Mouse (Mus musculus): ENCODE measurements around the gene Gm10282. TPM values are rescaled to one million over a fixed set of nuclear protein-coding genes. Genes with fewer than 3 reads are reported as not detected.

Gm10282 gene
- total and polyA plus RNA-seq, 3 experiments, result 11.7 to 133 TPM; not detected in 1

DNA sequence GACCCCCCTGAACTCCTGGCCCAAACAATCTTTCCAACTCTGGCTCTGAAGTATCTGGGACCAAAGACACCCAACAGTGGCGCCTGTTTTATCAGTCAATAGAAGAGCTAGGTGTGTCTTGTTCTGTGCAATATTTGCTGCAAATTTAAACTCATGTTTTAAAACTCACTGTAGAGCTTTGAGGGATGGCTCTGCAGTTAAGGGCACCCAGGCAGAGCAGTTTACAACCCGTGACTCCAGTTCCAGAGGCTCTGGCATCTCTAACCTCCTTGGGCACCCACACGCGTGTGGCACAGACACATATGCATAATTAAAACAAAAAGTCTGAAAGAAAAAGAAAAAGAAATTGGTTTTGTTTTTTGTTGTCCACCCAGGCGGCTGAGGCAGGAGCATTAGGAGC, 3.6 kb downstream of the Gm10282 start:
- Histone ChIP-seq H3K9me3 (replicated peaks; ENCODE audit: insufficient read depth, low read length) (no peaks in the 10 kb centered on the region), H3K79me2 (ENCODE audit: control insufficient read depth, insufficient read depth, low read length, poor library complexity) (no peaks in the 10 kb centered on the region), H3K27ac (ENCODE audit: control insufficient read depth, low read depth, low read length) (no peak overlapping the region), H3K4me3 (ENCODE audit: control insufficient read depth in 1 of 2, insufficient read depth in 1 of 2, low read depth in 2 of 2, low read length in 2 of 2) (no peak overlapping the region), H3K36me3 (ENCODE audit: control insufficient read depth in 1 of 2, insufficient read depth in 2 of 2, low read length in 2 of 2) (no peaks in the 10 kb centered on the region), H3K9ac (ENCODE audit: control insufficient read depth, low read depth, low read length, poor library complexity, severe bottlenecking) (no peak overlapping the region), H3K27me3 (ENCODE audit: control insufficient read depth in 1 of 2, insufficient read depth in 2 of 2, low read length in 2 of 2) (peaks cover 0 to 4% of the 10 kb centered on the region in 2 experiments; a peak in 3 of 4 replicates), H3K4me1 (ENCODE audit: control insufficient read depth in 1 of 2, insufficient read depth in 2 of 2, low read length in 2 of 2) (no peaks in the 10 kb centered on the region)
- no peak for DNase-seq (ENCODE audit: low read depth, low spot score)
- TF ChIP-seq EP300 (IDR thresholded peaks at IDR 0.05; ENCODE audit: low read depth in 1 of 2, low read length in 2 of 2), result no peak

DNA sequence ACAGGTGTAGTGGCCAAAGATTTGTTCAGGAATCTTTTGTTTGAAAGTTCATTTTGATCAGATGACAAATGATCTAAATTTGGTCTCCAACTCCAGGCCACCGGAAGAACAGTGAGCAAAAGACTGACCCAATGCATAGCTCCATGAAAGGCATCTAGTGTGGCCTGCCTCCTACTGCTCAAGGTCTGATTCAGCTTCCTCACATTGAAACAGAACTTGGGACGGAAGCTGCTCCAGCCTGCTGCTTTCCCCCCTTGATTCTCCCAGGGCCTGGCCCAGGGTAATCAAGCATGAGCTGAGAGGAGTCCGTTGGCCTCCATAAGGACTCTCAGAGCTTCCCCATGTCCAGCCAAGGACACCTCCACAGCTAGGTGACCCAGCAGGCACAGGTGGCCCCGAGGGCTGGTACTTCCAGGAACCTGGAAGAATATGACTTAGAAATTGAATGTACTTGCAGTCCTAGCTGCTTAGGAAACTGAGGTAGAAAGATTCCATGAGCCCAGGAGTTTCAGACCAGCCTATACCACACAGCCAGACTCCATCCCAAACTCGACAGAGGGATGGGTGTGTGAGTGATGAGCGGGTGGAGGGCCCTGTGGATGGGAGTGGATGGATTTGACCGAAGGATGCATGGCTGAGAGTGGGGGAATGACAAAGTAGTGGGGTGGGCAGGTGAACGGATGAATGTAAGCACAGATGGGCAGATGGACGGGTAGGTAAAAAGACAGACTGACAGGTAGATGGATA, 4.2 kb downstream of the Gm10282 start:
- DNase-seq (ENCODE audit: low read depth, low spot score), result no peak
- H3K79me2 ChIP-seq (ENCODE audit: control insufficient read depth, insufficient read depth, low read length, poor library complexity), result no peaks in the 10 kb centered on the region
- H3K4me1 ChIP-seq (ENCODE audit: control insufficient read depth in 1 of 2, insufficient read depth in 2 of 2, low read length in 2 of 2), result peaks cover 2 to 5% of the 10 kb centered on the region in 2 experiments; a peak in 3 of 4 replicates
- no peak overlapping the region for H3K27ac ChIP-seq (ENCODE audit: control insufficient read depth, low read depth, low read length)
- TF ChIP-seq MAX (IDR thresholded peaks at IDR 0.05; ENCODE audit: low read length) (no peak), UBTF (IDR thresholded peaks at IDR 0.05; ENCODE audit: borderline replicate concordance, insufficient read depth, low read depth, low read length) (no peak), RAD21 (IDR thresholded peaks at IDR 0.05; ENCODE audit: low read depth, low read length) (no peak), KAT2A (conservative IDR thresholded peaks at IDR 0.05; ENCODE audit: low read depth, low read length) (no peak), CTCF (IDR thresholded peaks at IDR 0.05 in 2 of 3, conservative IDR thresholded peaks at IDR 0.05 in 1 of 3; ENCODE audit: control insufficient read depth in 1 of 3, insufficient read depth in 1 of 3, low read depth in 2 of 3, low read length in 3 of 3, poor library complexity in 1 of 3, severe bottlenecking in 1 of 3) (no peak), GATA1 (IDR thresholded peaks at IDR 0.05; ENCODE audit: low read depth, low read length) (no peak), RCOR1 (IDR thresholded peaks at IDR 0.05; ENCODE audit: low read depth, low read length) (no peak), SIN3A (IDR thresholded peaks at IDR 0.05; ENCODE audit: low read length) (no peak), ZKSCAN1 (IDR thresholded peaks at IDR 0.05; ENCODE audit: low read depth, low read length) (no peak), MYC (IDR thresholded peaks at IDR 0.05; ENCODE audit: low read depth, low read length) (no peak), MYB (IDR thresholded peaks at IDR 0.05; ENCODE audit: low read depth, low read length) (no peak), BHLHE40 (IDR thresholded peaks at IDR 0.05; ENCODE audit: borderline replicate concordance, low read depth, low read length) (no peak), TCF12 (IDR thresholded peaks at IDR 0.05; ENCODE audit: low read depth, low read length) (no peak), POLR2AphosphoS2 (IDR thresholded peaks at IDR 0.05; ENCODE audit: low read length) (no peak), CHD2 (IDR thresholded peaks at IDR 0.05; ENCODE audit: low read length) (no peak), MAZ (IDR thresholded peaks at IDR 0.05; ENCODE audit: low read depth, low read length) (no peak), JUND (IDR thresholded peaks at IDR 0.05; ENCODE audit: low read depth, low read length) (no peak)
- no peak overlapping the region for H3K9ac ChIP-seq (ENCODE audit: control insufficient read depth, low read depth, low read length, poor library complexity, severe bottlenecking)
- no peak overlapping the region for H3K4me3 ChIP-seq (ENCODE audit: control insufficient read depth in 1 of 2, insufficient read depth in 1 of 2, low read depth in 2 of 2, low read length in 2 of 2)
- H3K36me3 ChIP-seq (ENCODE audit: control insufficient read depth in 1 of 2, insufficient read depth in 2 of 2, low read length in 2 of 2), result no peaks in the 10 kb centered on the region
- peaks cover 0 to 4% of the 10 kb centered on the region in 2 experiments; a peak in 3 of 4 replicates for H3K27me3 ChIP-seq (ENCODE audit: control insufficient read depth in 1 of 2, insufficient read depth in 2 of 2, low read length in 2 of 2)
- H3K9me3 ChIP-seq (replicated peaks; ENCODE audit: insufficient read depth, low read length), result no peaks in the 10 kb centered on the region
